Mouse (Mus musculus): Measurements from ENCODE around the gene Slc34a3.

GRCm38 (mm10) chr2:25218445-25218844 is 15.7 kb downstream of the Slc34a3 start, which contains the start of gene Fam166a:
- TF ChIP-seq HCFC1 (IDR thresholded peaks at IDR 0.05; ENCODE audit: borderline replicate concordance, insufficient read depth, low read length) (no peak), ZNF384 (IDR thresholded peaks at IDR 0.05; ENCODE audit: low read depth, low read length) (no peak), MAFK (IDR thresholded peaks at IDR 0.05; ENCODE audit: insufficient read depth, low read depth, low read length) (no peak), CHD2 (IDR thresholded peaks at IDR 0.05; ENCODE audit: low read depth, low read length) (no peak), ZC3H11A (IDR thresholded peaks at IDR 0.05; ENCODE audit: borderline replicate concordance, low read depth, low read length) (no peak)

Data from ES-E14 (cell line).